Mouse (Mus musculus): ENCODE data around the gene Gm20708. TPM values are rescaled to one million over a fixed set of nuclear protein-coding genes. Genes with fewer than 3 reads are reported as not detected.

The Gm20708 gene
- polyA plus RNA-seq, 1 experiment from 2014 or later = 0.41 TPM

DNA sequence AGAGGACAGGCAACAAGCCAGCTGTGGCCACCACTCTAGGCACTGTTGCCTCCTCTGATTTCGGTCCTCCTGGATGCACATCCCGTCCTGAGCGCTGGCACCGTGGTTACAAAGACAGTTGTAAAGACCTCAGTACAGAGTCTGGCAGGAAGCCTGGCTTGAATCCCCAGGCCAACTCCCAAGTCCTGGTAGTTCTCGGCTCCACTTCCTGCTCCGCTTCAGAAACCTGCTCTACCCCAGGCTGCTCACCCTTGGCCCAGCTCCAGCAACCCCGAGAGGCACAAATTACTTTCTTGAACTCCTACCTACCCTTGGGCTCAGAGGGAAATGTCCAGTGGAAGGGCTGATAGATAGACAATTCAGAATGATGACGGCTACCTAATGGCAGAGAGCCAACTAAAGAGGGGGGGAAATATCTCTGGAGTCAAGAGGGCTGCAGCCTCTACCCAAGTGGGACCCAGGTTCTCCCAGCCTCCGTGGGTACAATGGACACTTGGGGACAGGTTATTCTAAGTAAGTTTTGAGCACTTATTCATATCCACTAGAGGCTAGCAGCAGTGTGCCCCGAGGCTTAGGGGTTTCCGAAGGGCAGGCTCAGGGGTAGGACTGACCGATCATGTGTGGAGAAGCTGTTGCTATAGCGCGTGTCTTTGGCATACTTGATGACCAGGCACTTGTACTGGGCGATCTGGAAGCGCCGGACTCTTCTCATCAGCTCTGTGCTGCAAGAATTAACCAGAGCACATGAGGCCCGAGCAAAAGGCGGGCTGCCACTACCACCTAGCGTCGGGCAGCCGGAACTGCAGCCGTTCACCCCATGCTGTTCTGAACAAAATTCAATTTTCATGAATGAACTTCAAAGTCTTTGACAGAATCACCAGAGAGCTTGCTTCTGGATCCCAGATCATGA is 14.8 kb downstream of the Gm20708 start:
- Histone ChIP-seq H3K9me3 (replicated peaks; ENCODE audit: control insufficient read depth, low read length) (no peaks in the 10 kb centered on the region), H3K27ac (ENCODE audit: low read depth, low read length) (peak overlapping the region; percentile 76; the same call in 1 of the 2 replicates), H3K4me1 (ENCODE audit: control insufficient read depth, insufficient read depth, low read length) (peaks cover 22% of the 10 kb centered on the region), H3K4me3 (ENCODE audit: low read depth, low read length) (peak overlapping the region; percentile 34), H3K9ac (ENCODE audit: low read length) (peak overlapping the region; percentile 56), H3K27me3 (replicated peaks; ENCODE audit: control insufficient read depth, insufficient read depth, low read length) (no peaks in the 10 kb centered on the region), H3K4me2 (ENCODE audit: low read length) (peak overlapping the region; percentile 74), H3K36me3 (ENCODE audit: control insufficient read depth, insufficient read depth, low read length) (peaks cover 26% of the 10 kb centered on the region; the same call in 1 of the 2 replicates)
- DNase-seq (ENCODE audit: low spot score) (peak; percentile 85), ATAC-seq (peak; percentile 77)
- 11% methylated on average over 23 of the region's 23 CpGs for WGBS

GRCm38 (mm10) chr11:117825333-117826101 is 16.0 kb downstream of the Gm20708 start, which contains the start of the genes Afmid and Tk1:
Gene Afmid (plus strand): TSS chr11:117825924.
Gene Tk1 (minus strand): TSS chr11:117826092.
- Histone ChIP-seq H3K4me3 (ENCODE audit: low read depth, low read length) (peak within 1 kb of the TSS; percentile 34), H3K27ac (ENCODE audit: low read depth, low read length) (peak within 1 kb of the TSS; percentile 76), H3K4me2 (ENCODE audit: low read length) (peak within 1 kb of the TSS; percentile 74), H3K4me1 (ENCODE audit: control insufficient read depth, insufficient read depth, low read length) (peaks cover 22% of the 10 kb centered on the region), H3K9me3 (replicated peaks; ENCODE audit: control insufficient read depth, low read length) (no peaks in the 10 kb centered on the region), H3K36me3 (ENCODE audit: control insufficient read depth, insufficient read depth, low read length) (peaks cover 16% of the 10 kb centered on the region; the same call in 1 of the 2 replicates), H3K9ac (ENCODE audit: low read length) (peak within 1 kb of the TSS; percentile 56), H3K27me3 (replicated peaks; ENCODE audit: control insufficient read depth, insufficient read depth, low read length) (no peaks in the 10 kb centered on the region)
- ATAC-seq = peak; percentile 59
- peak; percentile 90 for DNase-seq (ENCODE audit: low spot score)
- WGBS = under 1% methylated on average over 34 of the region's 34 CpGs

DNA sequence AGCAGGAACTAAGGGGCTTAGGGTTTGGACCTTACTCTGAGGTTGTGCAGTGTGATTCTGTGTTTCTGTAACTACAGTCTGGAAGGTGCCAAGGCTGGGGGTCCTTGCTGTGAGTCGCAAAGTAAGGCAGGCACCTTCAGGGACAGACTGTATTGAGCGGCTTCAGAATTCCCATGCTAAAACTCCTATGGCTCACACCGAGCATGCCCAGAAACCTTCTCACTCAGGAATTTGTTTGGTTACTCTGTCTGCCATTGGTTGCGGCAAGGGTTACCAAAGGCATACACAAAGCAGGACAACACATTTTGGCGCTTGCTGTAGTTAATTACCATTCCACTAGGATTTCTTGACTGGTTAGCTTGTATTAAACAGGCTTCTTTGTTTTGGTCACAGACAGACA is 16.7 kb downstream of the Gm20708 start:
- DNase-seq (ENCODE audit: low spot score) (peak; percentile 56), ATAC-seq (peak; percentile 28)
- Histone ChIP-seq H3K4me1 (ENCODE audit: control insufficient read depth, insufficient read depth, low read length) (peaks cover 22% of the 10 kb centered on the region), H3K9me3 (replicated peaks; ENCODE audit: control insufficient read depth, low read length) (no peaks in the 10 kb centered on the region), H3K36me3 (ENCODE audit: control insufficient read depth, insufficient read depth, low read length) (peaks cover 11% of the 10 kb centered on the region; the same call in 1 of the 2 replicates), H3K9ac (ENCODE audit: low read length) (peak overlapping the region; percentile 56), H3K27me3 (replicated peaks; ENCODE audit: control insufficient read depth, insufficient read depth, low read length) (no peaks in the 10 kb centered on the region), H3K4me3 (ENCODE audit: low read depth, low read length) (peak overlapping the region; percentile 34), H3K4me2 (ENCODE audit: low read length) (peak overlapping the region; percentile 74), H3K27ac (ENCODE audit: low read depth, low read length) (peak overlapping the region; percentile 76)
- 2% methylated on average over 5 of the region's 5 CpGs for WGBS

GRCm38 (mm10) chr11:117826916-117827315 is 17.4 kb downstream of the Gm20708 start:
- H3K4me1 ChIP-seq (ENCODE audit: control insufficient read depth, insufficient read depth, low read length) = peaks cover 22% of the 10 kb centered on the region
- no peaks in the 10 kb centered on the region for H3K9me3 ChIP-seq (replicated peaks; ENCODE audit: control insufficient read depth, low read length)
- H3K4me2 ChIP-seq (ENCODE audit: low read length) = peak overlapping the region; percentile 74
- no peaks in the 10 kb centered on the region for H3K27me3 ChIP-seq (replicated peaks; ENCODE audit: control insufficient read depth, insufficient read depth, low read length)
- H3K27ac ChIP-seq (ENCODE audit: low read depth, low read length) = no peak overlapping the region
- no peak for ATAC-seq
- 52% methylated on average over 8 of the region's 8 CpGs for WGBS
- H3K9ac ChIP-seq (ENCODE audit: low read length) = no peak overlapping the region; the same call in 1 of the 2 replicates
- H3K4me3 ChIP-seq (ENCODE audit: low read depth, low read length) = no peak overlapping the region
- no peak for DNase-seq (ENCODE audit: low spot score)
- 0 out of 2 replicates have a peak, but pooled peaks cover 4% of the 10 kb centered on the region for H3K36me3 ChIP-seq (ENCODE audit: control insufficient read depth, insufficient read depth, low read length)

DNA sequence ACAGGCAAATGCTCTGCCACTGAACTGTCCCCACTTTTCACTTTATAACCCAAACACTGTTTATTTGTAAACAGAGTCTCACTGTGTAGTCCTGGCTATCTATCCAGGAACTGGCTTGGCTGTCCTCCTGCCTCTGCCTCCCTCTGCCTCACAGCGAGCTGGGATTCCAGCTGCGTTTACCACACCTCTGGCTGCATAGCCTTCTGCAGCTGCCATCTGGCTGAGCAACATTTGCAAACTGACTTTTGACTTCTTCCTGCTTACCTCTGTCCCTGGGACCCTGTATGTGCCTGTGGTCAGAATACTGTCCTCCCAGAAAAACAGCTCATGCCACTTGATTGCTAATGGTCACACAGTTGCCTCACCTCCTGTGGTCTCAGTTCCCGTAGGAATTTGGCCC is 17.9 kb downstream of the Gm20708 start:
- no peak overlapping the region for H3K27ac ChIP-seq (ENCODE audit: low read depth, low read length)
- 0 out of 2 replicates have a peak, but pooled peaks cover 2% of the 10 kb centered on the region for H3K36me3 ChIP-seq (ENCODE audit: control insufficient read depth, insufficient read depth, low read length)
- 79% methylated on average over 3 of the region's 3 CpGs for WGBS
- H3K9ac ChIP-seq (ENCODE audit: low read length) = no peak overlapping the region
- DNase-seq (ENCODE audit: low spot score) = no peak
- no peak overlapping the region for H3K4me3 ChIP-seq (ENCODE audit: low read depth, low read length)
- ATAC-seq = no peak
- H3K4me1 ChIP-seq (ENCODE audit: control insufficient read depth, insufficient read depth, low read length) = peaks cover 26% of the 10 kb centered on the region
- H3K9me3 ChIP-seq (replicated peaks; ENCODE audit: control insufficient read depth, low read length) = no peaks in the 10 kb centered on the region
- no peak overlapping the region for H3K4me2 ChIP-seq (ENCODE audit: low read length)
- no peaks in the 10 kb centered on the region for H3K27me3 ChIP-seq (replicated peaks; ENCODE audit: control insufficient read depth, insufficient read depth, low read length)

DNA sequence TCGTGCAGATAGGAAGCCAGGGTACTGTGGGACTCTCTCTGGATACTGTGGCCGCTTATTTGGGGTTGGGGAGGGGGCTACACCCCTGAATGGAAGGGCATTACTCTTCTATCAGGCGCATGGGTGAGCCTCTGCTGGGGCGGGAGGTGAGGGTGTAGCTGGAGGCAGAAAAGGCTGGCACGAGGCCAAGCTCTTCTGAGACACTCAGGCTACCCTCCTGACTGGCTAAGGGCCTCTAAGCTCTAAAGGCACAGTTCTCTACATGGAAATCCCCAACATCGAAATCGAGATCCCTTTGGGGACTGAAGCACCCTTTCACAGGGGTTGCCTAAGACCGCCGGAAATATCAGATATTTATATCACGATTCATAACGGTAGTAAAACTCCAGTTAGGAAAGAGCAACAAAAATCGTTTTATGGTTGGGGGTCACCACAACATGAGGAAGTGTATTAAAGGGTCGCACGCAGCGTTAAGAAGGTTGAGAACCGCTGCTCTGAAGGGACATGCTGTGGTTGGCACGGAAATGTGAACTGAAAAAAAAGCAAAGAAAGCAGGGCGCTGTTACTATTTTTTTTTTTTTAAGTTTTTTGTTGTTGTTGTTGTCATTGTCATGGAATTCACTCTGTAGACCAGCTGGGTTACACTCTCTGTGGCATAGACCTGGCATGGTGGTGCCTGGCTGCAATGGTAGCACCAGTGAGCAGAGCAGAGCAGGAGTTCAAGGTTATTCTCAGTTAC is 18.9 kb downstream of the Gm20708 start:
- Histone ChIP-seq H3K4me1 (ENCODE audit: control insufficient read depth, insufficient read depth, low read length) (peaks cover 26% of the 10 kb centered on the region), H3K4me2 (ENCODE audit: low read length) (no peak overlapping the region), H3K27me3 (replicated peaks; ENCODE audit: control insufficient read depth, insufficient read depth, low read length) (no peaks in the 10 kb centered on the region), H3K4me3 (ENCODE audit: low read depth, low read length) (no peak overlapping the region), H3K9ac (ENCODE audit: low read length) (no peak overlapping the region; the same call in 1 of the 2 replicates), H3K27ac (ENCODE audit: low read depth, low read length) (no peak overlapping the region), H3K9me3 (replicated peaks; ENCODE audit: control insufficient read depth, low read length) (no peaks in the 10 kb centered on the region), H3K36me3 (ENCODE audit: control insufficient read depth, insufficient read depth, low read length) (no peaks in the 10 kb centered on the region)
- WGBS = 72% methylated on average over 18 of the region's 18 CpGs
- ATAC-seq = no peak
- peak; percentile 45 for DNase-seq (ENCODE audit: low spot score)

DNA sequence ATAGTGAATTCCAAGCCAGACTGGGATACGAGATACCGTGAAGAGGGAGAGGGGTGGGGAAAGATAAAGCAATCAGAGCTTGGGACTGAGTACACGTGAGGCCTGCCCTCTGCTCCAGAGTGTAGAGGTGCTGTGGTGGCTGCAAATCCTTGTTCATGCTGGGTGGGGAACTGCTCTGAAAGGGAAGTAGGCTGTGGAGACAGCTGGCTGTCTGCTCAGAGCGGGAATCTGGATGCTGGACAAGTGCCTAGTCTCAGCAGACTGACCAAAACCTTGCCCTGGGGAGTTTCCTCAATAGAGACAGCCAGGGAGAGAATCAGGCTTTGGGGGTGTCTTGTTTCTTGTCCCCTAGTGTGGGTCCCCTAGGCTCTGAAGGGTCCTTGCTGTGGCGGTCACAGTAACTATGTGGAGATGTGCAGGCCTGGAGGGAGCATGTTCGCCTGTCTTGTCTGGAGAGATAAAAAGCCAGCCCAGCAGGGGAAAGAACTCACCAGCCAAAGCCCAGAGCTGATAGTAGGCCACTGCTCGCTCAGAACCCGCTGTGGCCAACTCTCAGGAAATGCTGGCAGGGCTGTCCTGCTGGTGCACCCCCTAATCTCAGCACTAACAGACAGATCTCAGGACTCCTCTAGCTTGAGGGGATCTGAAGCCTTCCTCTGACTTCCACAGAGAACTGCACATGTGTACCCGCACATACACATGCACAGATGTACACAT is 19.6 kb downstream of the Gm20708 start:
- Histone ChIP-seq H3K36me3 (ENCODE audit: control insufficient read depth, insufficient read depth, low read length) (no peaks in the 10 kb centered on the region), H3K4me2 (ENCODE audit: low read length) (no peak overlapping the region), H3K9ac (ENCODE audit: low read length) (peak overlapping the region; percentile 17; the same call in 1 of the 2 replicates), H3K4me3 (ENCODE audit: low read depth, low read length) (no peak overlapping the region), H3K4me1 (ENCODE audit: control insufficient read depth, insufficient read depth, low read length) (peaks cover 24% of the 10 kb centered on the region), H3K27me3 (replicated peaks; ENCODE audit: control insufficient read depth, insufficient read depth, low read length) (no peaks in the 10 kb centered on the region), H3K27ac (ENCODE audit: low read depth, low read length) (0 out of 2 replicates have a peak overlapping the region, but pooled peaks have one; percentile 24), H3K9me3 (replicated peaks; ENCODE audit: control insufficient read depth, low read length) (no peaks in the 10 kb centered on the region)
- 56% methylated on average over 9 of the region's 9 CpGs for WGBS
- DNase-seq (ENCODE audit: low spot score) = no peak
- ATAC-seq = no peak

All from forebrain, embryonic 14.5 days (tissue).